In the genomic region with DNA sequence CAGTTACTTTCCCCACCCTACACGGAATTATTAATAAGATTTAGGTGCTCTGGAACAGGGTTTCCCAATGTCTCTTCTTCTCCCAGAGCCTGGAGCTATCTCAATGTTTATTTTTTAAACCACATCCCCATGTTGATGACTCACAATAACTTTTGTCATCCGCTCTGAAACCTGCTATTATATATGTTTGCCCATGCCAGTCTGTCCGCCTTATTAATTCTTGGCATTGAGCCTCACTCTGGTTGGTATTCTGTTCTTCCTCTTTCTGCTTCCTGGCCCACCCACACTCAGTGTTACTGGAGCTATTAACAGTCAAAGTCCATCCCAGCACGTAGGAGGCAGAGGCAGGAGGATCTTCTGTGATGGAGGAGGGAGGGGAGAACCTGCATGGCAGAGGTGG, we compare ENCODE assay signal across 21 mouse cellular contexts. TPM values are rescaled to one million over a fixed set of nuclear protein-coding genes. Genes with fewer than 3 reads are reported as not detected.
DNase-seq lines count a peak whose midpoint lies in the region; ATAC-seq lines count a peak whose summit lies in the region.
"Had no signal": no experiment of that assay in that cellular context is flagged by ENCODE, and none has a peak within 500 bp of the region (broad histone marks: within the 10 kb centered on the region; RNA-seq: fewer than 3 reads in every experiment).

No protein-coding gene starts in this region.

- H3K9me3 ChIP-seq in hindbrain, embryonic 14.5 days (ENCODE audit: control insufficient read depth, low read length): no peaks in the 10 kb centered on the region
- H3K9me3 ChIP-seq: heart, embryonic 15.5 days; hindbrain, embryonic 10.5 days; liver, embryonic 15.5 days; megakaryocyte, embryonic 14.5 days; midbrain, embryonic 15.5 days had no signal

- ATAC-seq in granulocyte monocyte progenitor cell, adult 5-6 weeks (replicated peaks; ENCODE audit: poor library complexity, severe bottlenecking): peak; percentile 54
- no peak for ATAC-seq in hindbrain, embryonic 14.5 days (ENCODE audit: low FRiP score)
- ATAC-seq: midbrain, embryonic 15.5 days had no signal

- 0 out of 2 replicates have a peak, but pooled peaks cover 4% of the 10 kb centered on the region for H3K4me1 ChIP-seq in hindbrain, embryonic 14.5 days (replicated peaks; ENCODE audit: control insufficient read depth, insufficient read depth, low read length)

- no peak overlapping the region for H3K4me2 ChIP-seq in hindbrain, embryonic 14.5 days (replicated peaks)
- H3K4me2 ChIP-seq: heart, embryonic 15.5 days; liver, embryonic 15.5 days; midbrain, embryonic 15.5 days had no signal

- no peak overlapping the region for H3K4me3 ChIP-seq in hindbrain, embryonic 14.5 days (replicated peaks; ENCODE audit: low read length)
- H3K4me3 ChIP-seq: heart, embryonic 15.5 days; hindbrain, embryonic 10.5 days; layer of hippocampus, adult 2 months; liver, embryonic 15.5 days; megakaryocyte, embryonic 14.5 days; midbrain, embryonic 15.5 days had no signal

- no peak overlapping the region for H3K27ac ChIP-seq in hindbrain, embryonic 14.5 days
- H3K27ac ChIP-seq: heart, embryonic 15.5 days; hindbrain, embryonic 10.5 days; layer of hippocampus, adult 2 months; liver, embryonic 15.5 days; midbrain, embryonic 15.5 days had no signal

- DNase-seq in lung, postnatal 36 days: peak; percentile 56
- no peak for DNase-seq in lung, postnatal 4 days
- DNase-seq in NIH3T3 (ENCODE audit: low read depth): peak; percentile 21
- no peak for DNase-seq in testis, postnatal 10 days (ENCODE audit: low spot score)
- DNase-seq in adrenal gland, adult 18-20 months (ENCODE audit: low spot score in 2 of 2): no peak
- no peak for DNase-seq in hindbrain, embryonic 14.5 days (ENCODE audit: low spot score)
- DNase-seq: adrenal gland, postnatal 25 days; cerebellum, adult 2 months; gastrocnemius, postnatal 10 days; kidney, adult 8-10 months; kidney, postnatal 14 days; right cerebral cortex, postnatal 25 days had no signal

- H3K36me3 ChIP-seq in hindbrain, embryonic 14.5 days (replicated peaks; ENCODE audit: control insufficient read depth, insufficient read depth): no peaks in the 10 kb centered on the region
- H3K36me3 ChIP-seq: heart, embryonic 15.5 days; hindbrain, embryonic 10.5 days; liver, embryonic 15.5 days; midbrain, embryonic 15.5 days had no signal

- WGBS in hindbrain, embryonic 14.5 days: 81% methylated on average over 4 of the region's 4 CpGs

- H3K27me3 ChIP-seq in hindbrain, embryonic 14.5 days (ENCODE audit: control insufficient read depth, insufficient read depth, low read length): no peaks in the 10 kb centered on the region
- H3K27me3 ChIP-seq: CH12.LX; heart, embryonic 15.5 days had no signal

- no peak overlapping the region for H3K9ac ChIP-seq in hindbrain, embryonic 14.5 days
- H3K9ac ChIP-seq: heart, embryonic 15.5 days; liver, embryonic 15.5 days; midbrain, embryonic 15.5 days had no signal

RNA-seq across cellular contexts. Expression of a gene that starts 1.4 kb away (rescaled TPM):
- total RNA-seq in granulocyte monocyte progenitor cell, adult 5-6 weeks (2014; fragmentation: Nextera tagmentation): 4.2 and 7.2 TPM in 2 replicates
- total RNA-seq in granulocyte monocyte progenitor cell, adult 5-6 weeks (2017): 4.0 and 6.1 TPM in 2 replicates
- 1 to 10 TPM; 3.4 to 4.1 TPM for total RNA-seq in adrenal gland, adult 18-20 months (2021)
- 19.2 and 20.2 TPM in 2 replicates for polyA plus RNA-seq in hindbrain, embryonic 14.5 days (2014; fragmentation: Nextera tagmentation; extraction: Ambion mirVana)

RNA-seq across cellular contexts. Expression of a gene that starts 18.6 kb away (rescaled TPM):
- 0.88 and 2.8 TPM in 2 replicates for total RNA-seq in granulocyte monocyte progenitor cell, adult 5-6 weeks (2014; fragmentation: Nextera tagmentation)
- total RNA-seq in granulocyte monocyte progenitor cell, adult 5-6 weeks (2017): 0.95 TPM in 1 of 2 replicates, not detected in the other
- 1 to 10 TPM in 1 of 2 experiments, under 1 TPM in 1; 0.56 to 1.1 TPM for total RNA-seq in adrenal gland, adult 18-20 months (2021)
- 0.30 and 0.50 TPM in 2 replicates for polyA plus RNA-seq in hindbrain, embryonic 14.5 days (2014; fragmentation: Nextera tagmentation; extraction: Ambion mirVana)
- total RNA-seq: CH12.LX; left cerebral cortex, postnatal 25 days had no signal
- polyA plus RNA-seq: cerebellum, adult 2 months had no signal

RNA-seq across cellular contexts. Expression of a gene that starts 36.3 kb away (rescaled TPM):
- 91.8 and 97.7 TPM in 2 replicates for total RNA-seq in granulocyte monocyte progenitor cell, adult 5-6 weeks (2014; fragmentation: Nextera tagmentation)
- total RNA-seq in granulocyte monocyte progenitor cell, adult 5-6 weeks (2017): 132 and 140 TPM in 2 replicates
- total RNA-seq in adrenal gland, adult 18-20 months (2021): 10 to 100 TPM; 17.5 to 17.6 TPM
- polyA plus RNA-seq in hindbrain, embryonic 14.5 days (2014; fragmentation: Nextera tagmentation; extraction: Ambion mirVana): 43.1 and 45.8 TPM in 2 replicates

Comparison
In these comparisons a context has a peak if more than half of its experiments do, and no peak if none do; other contexts are left out.
1. DNase-seq: peak in lung, postnatal 36 days (single experiment) and NIH3T3 (single experiment); none in lung, postnatal 4 days (0 of 2), testis, postnatal 10 days (single experiment), adrenal gland, adult 18-20 months (0 of 2) and hindbrain, embryonic 14.5 days (single experiment).
2. RNA of a gene that starts 36.3 kb away (total RNA-seq): 91.8 to 140 TPM in granulocyte monocyte progenitor cell, adult 5-6 weeks; 17.5 to 17.6 TPM in adrenal gland, adult 18-20 months; every median in the first group is over 4 times any median in the second.